29 mouse cellular contexts compared by ENCODE assay signal in genomic region chr13:12044751-12045150, GRCm38 (mm10).
A peak's percentile ranks its signal among the peaks of the same experiment; 100 is the strongest.
DNase-seq lines count a peak whose midpoint lies in the region; ATAC-seq and TF ChIP-seq lines count a peak whose summit lies in the region.
"Had no signal": no experiment of that assay in that cellular context is flagged by ENCODE, and none has a peak within 500 bp of the region (broad histone marks: within the 10 kb centered on the region; RNA-seq: fewer than 3 reads in every experiment).

No protein-coding gene starts in this region.

- no peak for TF ChIP-seq CTCF in layer of hippocampus, adult 2 months (conservative IDR thresholded peaks at IDR 0.05)

- H3K27me3 ChIP-seq in heart, embryonic 12.5 days (replicated peaks), result no peaks in the 10 kb centered on the region
- H3K27me3 ChIP-seq: CH12.LX; embryonic facial prominence, embryonic 13.5 days; embryonic facial prominence, embryonic 15.5 days; forebrain, embryonic 12.5 days had no signal

- WGBS in heart, embryonic 12.5 days, result 81% methylated on average over 2 of the region's 2 CpGs

- H3K9ac ChIP-seq in heart, embryonic 12.5 days, result no peak overlapping the region
- H3K9ac ChIP-seq: embryonic facial prominence, embryonic 13.5 days; embryonic facial prominence, embryonic 15.5 days; forebrain, embryonic 12.5 days had no signal

- DNase-seq in cerebellum, postnatal 10 days, result peak; percentile 39 to 51
- no peak for DNase-seq in cerebellum, adult 11 months
- peak; percentile 66 for DNase-seq in heart, adult 11 months
- no peak for DNase-seq in layer of hippocampus, adult 2 months (ENCODE audit: low spot score in 2 of 2)
- no peak for DNase-seq in layer of hippocampus, adult 9-10 months (ENCODE audit: low spot score)
- DNase-seq in brain, adult 2 months (ENCODE audit: low read depth, low spot score), result peak; percentile 74
- DNase-seq: adrenal gland, adult 8-10 months; adrenal gland, postnatal 14 days; adrenal gland, postnatal 36 days; B cell, adult 2 months; cerebellum, adult 11-12 months; cerebellum, adult 2 months; cerebellum, adult 9-10 months; cerebellum, postnatal 14 days; cerebellum, postnatal 36 days; embryo, embryonic 11 days had no signal

- H3K4me3 ChIP-seq in heart, embryonic 12.5 days, result no peak overlapping the region
- H3K4me3 ChIP-seq in layer of hippocampus, adult 2 months, result no peak overlapping the region
- H3K4me3 ChIP-seq: embryonic facial prominence, embryonic 13.5 days; embryonic facial prominence, embryonic 15.5 days; erythroblast, embryonic 14.5 days; forebrain, embryonic 10.5 days; forebrain, embryonic 12.5 days had no signal

- H3K27ac ChIP-seq in heart, embryonic 12.5 days (ENCODE audit: poor library complexity, severe bottlenecking), result no peak overlapping the region
- H3K27ac ChIP-seq in layer of hippocampus, adult 2 months, result peak overlapping the region; percentile 33; the same call in 1 of the 2 replicates
- H3K27ac ChIP-seq: embryonic facial prominence, embryonic 13.5 days; embryonic facial prominence, embryonic 15.5 days; forebrain, embryonic 10.5 days; forebrain, embryonic 12.5 days had no signal

- H3K4me1 ChIP-seq in heart, embryonic 12.5 days (replicated peaks), result peaks cover 54% of the 10 kb centered on the region
- H3K4me1 ChIP-seq: embryonic facial prominence, embryonic 13.5 days; embryonic facial prominence, embryonic 15.5 days; forebrain, embryonic 10.5 days; forebrain, embryonic 12.5 days had no signal

- H3K36me3 ChIP-seq in heart, embryonic 12.5 days, result no peaks in the 10 kb centered on the region
- H3K36me3 ChIP-seq: embryonic facial prominence, embryonic 13.5 days; embryonic facial prominence, embryonic 15.5 days; forebrain, embryonic 10.5 days; forebrain, embryonic 12.5 days; G1E had no signal

- ATAC-seq in heart, embryonic 12.5 days (ENCODE audit: insufficient number of reproducible peaks, low FRiP score), result no peak
- ATAC-seq: activated CD4-positive, CD25-positive, alpha-beta regulatory T cell, adult 4 months; CD4-positive, CD25-positive, alpha-beta regulatory T cell, adult 4 months; forebrain, embryonic 14.5 days; forebrain, embryonic 16.5 days; Patski had no signal

- H3K9me3 ChIP-seq in heart, embryonic 12.5 days (replicated peaks), result no peaks in the 10 kb centered on the region
- H3K9me3 ChIP-seq: embryonic facial prominence, embryonic 13.5 days; embryonic facial prominence, embryonic 15.5 days; forebrain, embryonic 10.5 days; forebrain, embryonic 12.5 days; G1E had no signal

- no peak overlapping the region for H3K4me2 ChIP-seq in heart, embryonic 12.5 days
- H3K4me2 ChIP-seq: embryonic facial prominence, embryonic 13.5 days; embryonic facial prominence, embryonic 15.5 days; forebrain, embryonic 12.5 days had no signal

Comparison
In these comparisons a context has a peak if more than half of its experiments do, and no peak if none do; other contexts are left out.
1. DNase-seq: peak in cerebellum, postnatal 10 days (2 of 2), heart, adult 11 months (single experiment) and brain, adult 2 months (single experiment); none in cerebellum, adult 11 months (single experiment), layer of hippocampus, adult 2 months (0 of 2) and layer of hippocampus, adult 9-10 months (single experiment).